Mouse (Mus musculus): Measurements from ENCODE around the gene Prss46. TPM values are rescaled to one million over a fixed set of nuclear protein-coding genes. Genes with fewer than 3 reads are reported as not detected.

Gene Prss46
- polyA plus RNA-seq, 1 experiment from 2014 or later, result not detected

DNA sequence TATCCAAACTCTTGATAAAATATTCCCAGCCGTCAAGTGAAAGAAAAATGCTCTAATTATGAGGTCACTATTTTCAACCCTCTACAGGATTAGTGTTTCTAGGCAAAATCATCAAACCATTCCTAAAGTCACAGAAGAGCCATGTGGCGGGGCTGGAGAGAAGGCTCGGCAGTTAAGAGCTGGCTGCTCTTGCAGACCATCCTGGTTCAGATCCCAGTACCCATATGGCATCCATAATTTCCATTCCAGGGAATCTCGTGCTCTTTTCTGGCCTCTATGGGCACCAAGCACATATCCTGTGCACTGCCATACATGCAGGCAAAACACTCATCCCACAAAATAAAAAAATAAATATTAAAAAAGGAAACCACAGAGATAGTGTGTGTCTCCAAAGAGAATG is 18.9 kb upstream of the Prss46 start:
- Histone ChIP-seq H3K36me3 (ENCODE audit: control insufficient read depth, insufficient read depth, low read length) (no peaks in the 10 kb centered on the region), H3K27me3 (ENCODE audit: control insufficient read depth, insufficient read depth, low read length) (no peaks in the 10 kb centered on the region), H3K9ac (replicated peaks; ENCODE audit: low read length) (no peak overlapping the region), H3K4me1 (ENCODE audit: control insufficient read depth, insufficient read depth, low read length) (no peaks in the 10 kb centered on the region), H3K27ac (replicated peaks; ENCODE audit: low read depth, low read length) (no peak overlapping the region), H3K4me3 (replicated peaks; ENCODE audit: low read depth, low read length) (no peak overlapping the region), H3K4me2 (ENCODE audit: low read length) (no peak overlapping the region), H3K9me3 (ENCODE audit: control insufficient read depth, low read length) (no peaks in the 10 kb centered on the region)
- WGBS, result 85% methylated on average over 4 of the region's 4 CpGs
- no peak for DNase-seq
- ATAC-seq (ENCODE audit: low FRiP score, low TSS enrichment), result no peak

DNA sequence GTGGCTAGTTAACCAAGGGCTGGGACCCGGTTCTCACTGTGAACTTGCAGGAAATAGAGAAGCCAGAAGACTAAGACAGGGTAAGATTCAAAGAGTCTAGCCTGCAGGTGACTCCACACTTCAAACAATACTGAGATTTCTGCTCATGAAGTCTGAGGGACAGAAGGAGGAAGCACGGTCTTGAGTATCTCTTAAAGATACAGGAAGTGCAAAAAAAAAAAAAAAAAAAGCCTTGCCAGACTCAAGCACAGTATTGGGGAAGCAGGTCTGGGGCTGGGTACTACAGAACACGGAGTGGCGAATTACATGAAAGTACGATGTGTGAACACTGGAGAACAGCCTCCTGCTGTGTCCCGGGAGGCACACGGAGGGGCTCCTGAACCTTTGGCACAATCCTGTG is 18.5 kb upstream of the Prss46 start:
- Histone ChIP-seq H3K4me3 (replicated peaks; ENCODE audit: low read depth, low read length) (no peak overlapping the region), H3K4me2 (ENCODE audit: low read length) (no peak overlapping the region), H3K27me3 (ENCODE audit: control insufficient read depth, insufficient read depth, low read length) (no peaks in the 10 kb centered on the region), H3K4me1 (ENCODE audit: control insufficient read depth, insufficient read depth, low read length) (no peaks in the 10 kb centered on the region), H3K9me3 (ENCODE audit: control insufficient read depth, low read length) (no peaks in the 10 kb centered on the region), H3K27ac (replicated peaks; ENCODE audit: low read depth, low read length) (no peak overlapping the region), H3K36me3 (ENCODE audit: control insufficient read depth, insufficient read depth, low read length) (no peaks in the 10 kb centered on the region), H3K9ac (replicated peaks; ENCODE audit: low read length) (no peak overlapping the region)
- DNase-seq, result no peak
- ATAC-seq (ENCODE audit: low FRiP score, low TSS enrichment), result no peak
- 75% methylated on average over 7 of the region's 7 CpGs for WGBS

DNA sequence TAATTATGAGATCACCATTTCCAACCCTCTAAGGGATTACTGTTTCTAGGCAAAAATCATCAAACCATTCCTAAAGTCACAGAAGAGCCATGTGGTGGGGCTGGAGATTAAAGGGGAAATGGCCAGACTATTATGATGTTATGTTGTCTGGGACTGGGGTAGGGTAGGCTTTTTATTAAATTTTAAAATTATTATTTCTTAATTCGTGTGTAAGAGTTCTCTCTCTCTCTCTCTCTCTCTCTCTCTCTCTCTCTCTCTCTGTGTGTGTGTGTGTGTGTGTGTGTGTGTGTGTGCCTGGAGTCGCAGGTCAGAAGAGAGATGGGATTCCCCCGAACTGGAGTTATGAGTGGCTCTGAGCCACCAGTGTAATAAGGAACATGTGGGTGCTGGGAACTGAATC is 17.9 kb upstream of the Prss46 start, which contains the start of gene Prss43:
TSS of gene Prss43 (plus strand) at position 301 of the 400 bp plus-strand sequence.
- 93% methylated on average over 3 of the region's 3 CpGs for WGBS
- no peak within 1 kb of the TSS for H3K9ac ChIP-seq (replicated peaks; ENCODE audit: low read length)

DNA sequence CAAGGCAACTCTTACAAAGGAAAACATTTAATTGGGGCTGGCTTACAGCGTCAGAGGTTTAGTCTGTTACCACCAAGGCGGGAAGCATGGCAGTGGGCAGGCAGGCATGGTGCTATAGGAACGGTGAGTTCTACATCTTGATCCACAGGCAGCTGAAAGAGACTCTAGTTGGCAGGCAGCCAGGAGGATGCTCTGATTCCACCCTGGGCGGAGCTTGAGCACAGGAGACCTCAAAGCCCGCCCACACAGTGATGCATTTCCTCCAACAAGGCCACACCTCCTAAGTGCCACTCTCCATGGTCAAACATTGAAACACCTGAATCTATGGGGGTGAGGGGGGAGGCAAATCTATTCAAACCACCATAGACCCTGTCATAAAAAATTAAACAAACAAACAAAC is 11.3 kb upstream of the Prss46 start:
- ATAC-seq (ENCODE audit: low FRiP score, low TSS enrichment) (no peak), DNase-seq (peak; percentile 13)
- Histone ChIP-seq H3K27me3 (ENCODE audit: control insufficient read depth, insufficient read depth, low read length) (no peaks in the 10 kb centered on the region), H3K4me1 (ENCODE audit: control insufficient read depth, insufficient read depth, low read length) (no peaks in the 10 kb centered on the region), H3K27ac (replicated peaks; ENCODE audit: low read depth, low read length) (no peak overlapping the region), H3K4me3 (replicated peaks; ENCODE audit: low read depth, low read length) (no peak overlapping the region), H3K9me3 (ENCODE audit: control insufficient read depth, low read length) (no peaks in the 10 kb centered on the region), H3K36me3 (ENCODE audit: control insufficient read depth, insufficient read depth, low read length) (no peaks in the 10 kb centered on the region), H3K9ac (replicated peaks; ENCODE audit: low read length) (no peak overlapping the region), H3K4me2 (ENCODE audit: low read length) (no peak overlapping the region)
- WGBS, result 75% methylated on average over 5 of the region's 5 CpGs

More for the DNA sequence above, 17.9 kb upstream of the Prss46 start, which contains the start of gene Prss43:
- Histone ChIP-seq H3K27me3 (ENCODE audit: control insufficient read depth, insufficient read depth, low read length) (no peaks in the 10 kb centered on the region), H3K27ac (replicated peaks; ENCODE audit: low read depth, low read length) (no peak within 1 kb of the TSS), H3K9me3 (ENCODE audit: control insufficient read depth, low read length) (no peaks in the 10 kb centered on the region), H3K4me2 (ENCODE audit: low read length) (no peak within 1 kb of the TSS), H3K36me3 (ENCODE audit: control insufficient read depth, insufficient read depth, low read length) (no peaks in the 10 kb centered on the region), H3K4me1 (ENCODE audit: control insufficient read depth, insufficient read depth, low read length) (no peaks in the 10 kb centered on the region), H3K4me3 (replicated peaks; ENCODE audit: low read depth, low read length) (no peak within 1 kb of the TSS)
- no peak for ATAC-seq (ENCODE audit: low FRiP score, low TSS enrichment)
- DNase-seq, result no peak

DNA sequence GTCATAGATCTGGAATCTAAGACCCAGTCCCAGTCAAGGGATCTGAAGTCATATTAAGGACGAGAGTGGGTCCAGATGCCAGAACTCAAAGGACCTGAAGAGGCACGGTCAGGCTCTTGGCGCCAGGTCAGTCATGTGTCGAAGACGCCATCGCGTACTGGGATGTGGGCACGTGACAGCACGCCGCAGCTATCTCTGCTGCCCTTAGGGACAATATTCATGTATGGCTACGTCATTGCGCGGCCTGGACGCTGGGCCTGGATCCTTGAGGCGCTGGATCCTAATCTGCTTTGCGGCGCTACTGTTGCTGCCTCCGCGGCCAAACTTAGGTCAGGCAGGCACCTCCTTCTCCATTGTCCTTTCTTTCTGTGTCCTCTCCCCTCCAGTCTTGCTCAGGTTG is 9.9 kb upstream of the Prss46 start, which contains the start of gene Prss45:
TSS of gene Prss45 (plus strand) at position 178 of the 400 bp plus-strand sequence.
- no peak within 1 kb of the TSS for H3K4me3 ChIP-seq (replicated peaks; ENCODE audit: low read depth, low read length)
- H3K27ac ChIP-seq (replicated peaks; ENCODE audit: low read depth, low read length), result no peak within 1 kb of the TSS
- no peaks in the 10 kb centered on the region for H3K9me3 ChIP-seq (ENCODE audit: control insufficient read depth, low read length)
- H3K9ac ChIP-seq (replicated peaks; ENCODE audit: low read length), result no peak within 1 kb of the TSS
- ATAC-seq (ENCODE audit: low FRiP score, low TSS enrichment) (no peak), DNase-seq (no peak)
- H3K4me2 ChIP-seq (ENCODE audit: low read length), result no peak within 1 kb of the TSS
- no peaks in the 10 kb centered on the region for H3K36me3 ChIP-seq (ENCODE audit: control insufficient read depth, insufficient read depth, low read length)
- H3K4me1 ChIP-seq (ENCODE audit: control insufficient read depth, insufficient read depth, low read length), result no peaks in the 10 kb centered on the region
- no peaks in the 10 kb centered on the region for H3K27me3 ChIP-seq (ENCODE audit: control insufficient read depth, insufficient read depth, low read length)
- 81% methylated on average over 19 of the region's 19 CpGs for WGBS

DNA sequence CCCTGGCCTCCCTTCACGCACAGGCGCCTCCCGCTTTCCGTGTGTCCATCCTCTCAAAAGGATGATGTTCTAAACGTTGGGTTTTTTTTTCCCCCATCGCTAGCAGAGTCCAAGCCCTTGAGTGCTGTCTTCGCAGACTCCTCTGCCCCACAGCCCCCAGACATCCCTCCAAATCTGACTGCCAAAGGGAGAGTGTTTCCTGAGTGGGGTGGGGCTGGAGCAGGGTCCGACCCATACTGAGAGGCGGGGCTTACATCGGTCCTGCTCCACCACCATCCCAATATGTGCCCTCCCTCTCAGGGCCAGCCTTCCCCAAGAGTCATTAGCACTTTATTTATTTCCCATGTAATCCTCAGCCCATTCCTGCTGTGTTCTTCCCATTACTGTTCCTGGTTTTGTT is 9.3 kb upstream of the Prss46 start:
- WGBS, result 42% methylated on average over 10 of the region's 10 CpGs
- Histone ChIP-seq H3K27me3 (ENCODE audit: control insufficient read depth, insufficient read depth, low read length) (no peaks in the 10 kb centered on the region), H3K4me2 (ENCODE audit: low read length) (no peak overlapping the region), H3K9me3 (ENCODE audit: control insufficient read depth, low read length) (no peaks in the 10 kb centered on the region), H3K36me3 (ENCODE audit: control insufficient read depth, insufficient read depth, low read length) (no peaks in the 10 kb centered on the region), H3K9ac (replicated peaks; ENCODE audit: low read length) (no peak overlapping the region), H3K4me3 (replicated peaks; ENCODE audit: low read depth, low read length) (no peak overlapping the region), H3K27ac (replicated peaks; ENCODE audit: low read depth, low read length) (no peak overlapping the region), H3K4me1 (ENCODE audit: control insufficient read depth, insufficient read depth, low read length) (no peaks in the 10 kb centered on the region)
- ATAC-seq (ENCODE audit: low FRiP score, low TSS enrichment) (no peak), DNase-seq (no peak)

DNA sequence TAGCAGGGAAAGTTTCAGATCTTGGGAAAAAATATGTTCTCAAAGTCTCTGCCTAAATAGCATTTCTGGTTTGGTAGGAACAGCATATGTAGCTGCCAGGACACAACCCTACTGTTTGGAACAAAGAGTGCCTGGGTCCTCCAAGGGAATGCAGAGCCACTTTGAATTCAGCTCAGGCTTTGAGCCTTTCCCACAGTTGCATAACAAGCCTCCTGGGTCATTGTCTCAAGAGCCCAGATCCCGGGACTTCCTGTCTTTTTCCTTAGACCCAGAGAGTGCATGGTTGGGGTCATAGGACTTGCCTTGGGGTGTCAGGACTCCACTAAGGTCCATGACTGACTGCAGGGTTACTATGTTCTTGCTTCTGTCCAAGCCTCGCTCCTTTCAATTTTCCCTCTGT is 8.2 kb upstream of the Prss46 start:
- no peaks in the 10 kb centered on the region for H3K4me1 ChIP-seq (ENCODE audit: control insufficient read depth, insufficient read depth, low read length)
- H3K9me3 ChIP-seq (ENCODE audit: control insufficient read depth, low read length), result no peaks in the 10 kb centered on the region
- WGBS, result 42% methylated on average over 2 of the region's 2 CpGs
- no peaks in the 10 kb centered on the region for H3K27me3 ChIP-seq (ENCODE audit: control insufficient read depth, insufficient read depth, low read length)
- ATAC-seq (ENCODE audit: low FRiP score, low TSS enrichment) (no peak), DNase-seq (peak; percentile 16)
- H3K9ac ChIP-seq (replicated peaks; ENCODE audit: low read length), result no peak overlapping the region
- no peaks in the 10 kb centered on the region for H3K36me3 ChIP-seq (ENCODE audit: control insufficient read depth, insufficient read depth, low read length)
- no peak overlapping the region for H3K27ac ChIP-seq (replicated peaks; ENCODE audit: low read depth, low read length)
- H3K4me3 ChIP-seq (replicated peaks; ENCODE audit: low read depth, low read length), result no peak overlapping the region
- no peak overlapping the region for H3K4me2 ChIP-seq (ENCODE audit: low read length)

DNA sequence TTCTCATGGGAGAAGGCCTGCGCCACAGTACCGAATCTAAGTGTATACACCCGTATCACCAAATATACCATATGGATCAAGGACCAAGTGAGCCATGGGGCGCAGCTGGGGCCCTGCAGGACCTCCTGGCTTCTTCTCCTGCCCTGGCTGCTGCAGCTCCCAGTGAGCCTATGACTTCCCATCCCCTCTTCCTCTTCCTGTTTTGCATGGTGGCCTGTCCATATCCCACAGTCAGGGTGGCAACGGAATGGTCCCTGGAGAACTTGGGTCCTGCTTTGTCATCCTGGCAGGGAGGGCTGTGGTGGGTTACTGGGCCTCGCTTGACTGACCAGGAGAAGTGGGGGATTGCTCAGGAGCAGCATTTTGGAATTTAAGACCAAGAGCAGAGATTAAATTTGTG is 3.4 kb upstream of the Prss46 start:
- Histone ChIP-seq H3K36me3 (ENCODE audit: control insufficient read depth, insufficient read depth, low read length) (no peaks in the 10 kb centered on the region), H3K4me2 (ENCODE audit: low read length) (no peak overlapping the region), H3K9me3 (ENCODE audit: control insufficient read depth, low read length) (no peaks in the 10 kb centered on the region), H3K9ac (replicated peaks; ENCODE audit: low read length) (no peak overlapping the region), H3K4me3 (replicated peaks; ENCODE audit: low read depth, low read length) (no peak overlapping the region), H3K27ac (replicated peaks; ENCODE audit: low read depth, low read length) (no peak overlapping the region), H3K4me1 (ENCODE audit: control insufficient read depth, insufficient read depth, low read length) (no peaks in the 10 kb centered on the region), H3K27me3 (ENCODE audit: control insufficient read depth, insufficient read depth, low read length) (no peaks in the 10 kb centered on the region)
- DNase-seq, result no peak
- WGBS, result 73% methylated on average over 6 of the region's 6 CpGs
- ATAC-seq (ENCODE audit: low FRiP score, low TSS enrichment), result no peak

DNA sequence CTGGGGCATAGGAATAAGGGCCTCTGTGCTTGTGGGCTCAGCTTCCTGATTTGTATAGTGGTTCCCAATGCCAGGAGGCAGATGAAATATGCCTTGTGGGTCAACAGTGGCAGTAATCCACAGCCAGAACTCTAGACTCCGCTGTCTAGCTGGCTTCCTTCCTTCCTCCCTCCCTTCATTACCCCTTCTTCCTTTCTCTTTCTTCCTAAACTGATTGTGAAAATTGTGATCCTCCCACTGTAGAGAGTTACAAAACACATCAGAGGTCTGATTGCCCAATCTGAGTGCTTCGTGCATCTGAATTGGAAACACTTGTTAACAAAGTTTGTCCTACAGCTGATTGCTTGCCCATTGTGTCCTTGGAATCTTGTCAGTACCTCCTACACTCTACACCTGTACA is 2.9 kb upstream of the Prss46 start:
- H3K9me3 ChIP-seq (ENCODE audit: control insufficient read depth, low read length), result no peaks in the 10 kb centered on the region
- H3K4me3 ChIP-seq (replicated peaks; ENCODE audit: low read depth, low read length), result no peak overlapping the region
- no peak overlapping the region for H3K27ac ChIP-seq (replicated peaks; ENCODE audit: low read depth, low read length)
- ATAC-seq (ENCODE audit: low FRiP score, low TSS enrichment) (no peak), DNase-seq (no peak)
- H3K27me3 ChIP-seq (ENCODE audit: control insufficient read depth, insufficient read depth, low read length), result no peaks in the 10 kb centered on the region
- no peak overlapping the region for H3K9ac ChIP-seq (replicated peaks; ENCODE audit: low read length)
- WGBS, result 91% methylated on average over 2 of the region's 2 CpGs
- H3K36me3 ChIP-seq (ENCODE audit: control insufficient read depth, insufficient read depth, low read length), result no peaks in the 10 kb centered on the region
- no peak overlapping the region for H3K4me2 ChIP-seq (ENCODE audit: low read length)
- H3K4me1 ChIP-seq (ENCODE audit: control insufficient read depth, insufficient read depth, low read length), result no peaks in the 10 kb centered on the region
